Mouse (Mus musculus): Measurements from ENCODE around the gene Ephb1. TPM values are rescaled to one million over a fixed set of nuclear protein-coding genes. Genes with fewer than 3 reads are reported as not detected.

Gene Ephb1
- total and polyA plus RNA-seq, 3 experiments: not detected

- Histone ChIP-seq H3K79me2 (ENCODE audit: control insufficient read depth, insufficient read depth, low read length, poor library complexity) (no peaks in the 10 kb centered on the region), H3K27me3 (ENCODE audit: control insufficient read depth in 1 of 2, insufficient read depth in 2 of 2, low read length in 2 of 2) (no peaks in the 10 kb centered on the region), H3K27ac (ENCODE audit: control insufficient read depth, low read depth, low read length) (no peak overlapping the region), H3K4me3 (ENCODE audit: control insufficient read depth in 1 of 2, insufficient read depth in 1 of 2, low read depth in 2 of 2, low read length in 2 of 2) (no peak overlapping the region), H3K4me1 (ENCODE audit: control insufficient read depth in 1 of 2, insufficient read depth in 2 of 2, low read length in 2 of 2) (no peaks in the 10 kb centered on the region), H3K9me3 (replicated peaks; ENCODE audit: insufficient read depth, low read length) (no peaks in the 10 kb centered on the region), H3K9ac (ENCODE audit: control insufficient read depth, low read depth, low read length, poor library complexity, severe bottlenecking) (no peak overlapping the region), H3K36me3 (ENCODE audit: control insufficient read depth in 1 of 2, insufficient read depth in 2 of 2, low read length in 2 of 2) (no peaks in the 10 kb centered on the region)
- TF ChIP-seq USF1 (IDR thresholded peaks at IDR 0.05; ENCODE audit: low read depth, low read length) (no peak), SMC3 (IDR thresholded peaks at IDR 0.05; ENCODE audit: low read depth, low read length) (no peak), KAT2A (conservative IDR thresholded peaks at IDR 0.05; ENCODE audit: low read depth, low read length) (no peak), SIN3A (IDR thresholded peaks at IDR 0.05; ENCODE audit: low read length) (no peak), USF2 (IDR thresholded peaks at IDR 0.05; ENCODE audit: borderline replicate concordance in 1 of 2, insufficient read depth in 1 of 2, low read depth in 1 of 2, low read length in 2 of 2) (no peak), CHD2 (IDR thresholded peaks at IDR 0.05; ENCODE audit: low read length) (no peak), POLR2AphosphoS2 (IDR thresholded peaks at IDR 0.05; ENCODE audit: low read length) (no peak), MYC (IDR thresholded peaks at IDR 0.05; ENCODE audit: low read depth, low read length) (no peak)
- DNase-seq (ENCODE audit: low read depth, low spot score): no peak
These were observed 184.8 kb downstream of the Ephb1 start for GRCm38 (mm10) chr9:102169706-102170105.

- no peak for DNase-seq (ENCODE audit: low read depth, low spot score)
- Histone ChIP-seq H3K9ac (ENCODE audit: control insufficient read depth, low read depth, low read length, poor library complexity, severe bottlenecking) (no peak overlapping the region), H3K4me3 (ENCODE audit: control insufficient read depth in 1 of 2, insufficient read depth in 1 of 2, low read depth in 2 of 2, low read length in 2 of 2) (no peak overlapping the region), H3K9me3 (replicated peaks; ENCODE audit: insufficient read depth, low read length) (no peaks in the 10 kb centered on the region), H3K79me2 (ENCODE audit: control insufficient read depth, insufficient read depth, low read length, poor library complexity) (no peaks in the 10 kb centered on the region), H3K36me3 (ENCODE audit: control insufficient read depth in 1 of 2, insufficient read depth in 2 of 2, low read length in 2 of 2) (no peaks in the 10 kb centered on the region), H3K27ac (ENCODE audit: control insufficient read depth, low read depth, low read length) (no peak overlapping the region), H3K4me1 (ENCODE audit: control insufficient read depth in 1 of 2, insufficient read depth in 2 of 2, low read length in 2 of 2) (no peaks in the 10 kb centered on the region), H3K27me3 (ENCODE audit: control insufficient read depth in 1 of 2, insufficient read depth in 2 of 2, low read length in 2 of 2) (no peaks in the 10 kb centered on the region)
- TF ChIP-seq MAX (IDR thresholded peaks at IDR 0.05; ENCODE audit: low read length): no peak
- no peak for TF ChIP-seq POLR2AphosphoS5 (IDR thresholded peaks at IDR 0.05; ENCODE audit: borderline replicate concordance, low read depth, low read length)
- no peak for TF ChIP-seq MAZ (IDR thresholded peaks at IDR 0.05; ENCODE audit: low read depth, low read length)
- no peak for TF ChIP-seq TAL1 (IDR thresholded peaks at IDR 0.05; ENCODE audit: low read length)
- TF ChIP-seq HCFC1 (IDR thresholded peaks at IDR 0.05; ENCODE audit: low read depth, low read length): no peak
- TF ChIP-seq MXI1 (IDR thresholded peaks at IDR 0.05; ENCODE audit: low read depth, low read length): no peak
- TF ChIP-seq E2F4 (IDR thresholded peaks at IDR 0.05; ENCODE audit: borderline replicate concordance, low read depth, low read length): no peak
These were observed 198.6 kb downstream of the Ephb1 start for GRCm38 (mm10) chr9:102155876-102156275.

GRCm38 (mm10) chr9:102139181-102139580 lies 215.3 kb downstream of the Ephb1 start:
- Histone ChIP-seq H3K9me3 (replicated peaks; ENCODE audit: insufficient read depth, low read length) (no peaks in the 10 kb centered on the region), H3K9ac (ENCODE audit: control insufficient read depth, low read depth, low read length, poor library complexity, severe bottlenecking) (no peak overlapping the region), H3K79me2 (ENCODE audit: control insufficient read depth, insufficient read depth, low read length, poor library complexity) (no peaks in the 10 kb centered on the region), H3K27ac (ENCODE audit: control insufficient read depth, low read depth, low read length) (no peak overlapping the region), H3K4me3 (ENCODE audit: control insufficient read depth in 1 of 2, insufficient read depth in 1 of 2, low read depth in 2 of 2, low read length in 2 of 2) (no peak overlapping the region), H3K4me1 (ENCODE audit: control insufficient read depth in 1 of 2, insufficient read depth in 2 of 2, low read length in 2 of 2) (no peaks in the 10 kb centered on the region), H3K36me3 (ENCODE audit: control insufficient read depth in 1 of 2, insufficient read depth in 2 of 2, low read length in 2 of 2) (no peaks in the 10 kb centered on the region), H3K27me3 (ENCODE audit: control insufficient read depth in 1 of 2, insufficient read depth in 2 of 2, low read length in 2 of 2) (no peaks in the 10 kb centered on the region)
- no peak for DNase-seq (ENCODE audit: low read depth, low spot score)
- TF ChIP-seq GABPA (IDR thresholded peaks at IDR 0.05; ENCODE audit: low read depth, low read length) (no peak), CTCF (IDR thresholded peaks at IDR 0.05 in 2 of 3, conservative IDR thresholded peaks at IDR 0.05 in 1 of 3; ENCODE audit: control insufficient read depth in 1 of 3, insufficient read depth in 1 of 3, low read depth in 2 of 3, low read length in 3 of 3, poor library complexity in 1 of 3, severe bottlenecking in 1 of 3) (no peak), ELF1 (IDR thresholded peaks at IDR 0.05; ENCODE audit: low read depth, low read length) (no peak), NRF1 (IDR thresholded peaks at IDR 0.05; ENCODE audit: insufficient read depth, low read depth, low read length, poor library complexity, severe bottlenecking) (no peak), USF1 (IDR thresholded peaks at IDR 0.05; ENCODE audit: low read depth, low read length) (no peak), MAFK (IDR thresholded peaks at IDR 0.05; ENCODE audit: borderline replicate concordance, low read depth, low read length) (no peak), ZC3H11A (IDR thresholded peaks at IDR 0.05; ENCODE audit: low read depth, low read length) (no peak), MYC (IDR thresholded peaks at IDR 0.05; ENCODE audit: low read depth, low read length) (no peak), POLR2AphosphoS5 (IDR thresholded peaks at IDR 0.05; ENCODE audit: borderline replicate concordance, low read depth, low read length) (no peak), USF2 (IDR thresholded peaks at IDR 0.05; ENCODE audit: borderline replicate concordance in 1 of 2, insufficient read depth in 1 of 2, low read depth in 1 of 2, low read length in 2 of 2) (no peak), KAT2A (conservative IDR thresholded peaks at IDR 0.05; ENCODE audit: low read depth, low read length) (no peak), ZMIZ1 (IDR thresholded peaks at IDR 0.05; ENCODE audit: low read depth, low read length) (no peak), UBTF (IDR thresholded peaks at IDR 0.05; ENCODE audit: borderline replicate concordance, insufficient read depth, low read depth, low read length) (no peak), BHLHE40 (IDR thresholded peaks at IDR 0.05; ENCODE audit: borderline replicate concordance, low read depth, low read length) (no peak), TBP (IDR thresholded peaks at IDR 0.05; ENCODE audit: low read depth, low read length) (no peak), TAL1 (IDR thresholded peaks at IDR 0.05; ENCODE audit: low read length) (no peak), ETS1 (IDR thresholded peaks at IDR 0.05; ENCODE audit: low read depth, low read length) (no peak)
